Mouse (Mus musculus): ENCODE results near the gene Fam219b.

- TF ChIP-seq CTCF (IDR thresholded peaks at IDR 0.05; ENCODE audit: extremely low read depth, insufficient read depth, low read length) (no peak), POLR2A (IDR thresholded peaks at IDR 0.05; ENCODE audit: extremely low read depth, insufficient read depth, low read length) (peak; percentile 91)
Observed at GRCm38 (mm10) chr9:57521056-57521911, 16.0 kb upstream of the Fam219b start, which contains the start of gene Cox5a.

Data from cortical plate, adult 2 months (tissue).